Mouse (Mus musculus) fibroblast of lung, adult 2 months (primary cell): ENCODE measurements around the gene Vmn1r210.
"Not testable (repeated sequence)": the region's sequence is repeated elsewhere in the genome, so short reads cannot be mapped to it uniquely, and the experiment has no call there.

ENCODE experiments used
- DNase-seq: peaks from one replicate; pipeline ENCODE4 v3.0.0-alpha.2; 2011; ENCODE audit warnings: low read depth

Vmn1r210 gene

GRCm38 (mm10) chr13:22831248-22831647, at the start of gene Vmn1r210:
TSS of gene Vmn1r210 (minus strand) at chr13:22831348.
- no peak for DNase-seq

- DNase-seq: no peak
Measured at GRCm38 (mm10) chr13:22879257-22879656, 48.1 kb upstream of the Vmn1r210 start.

- no peak for DNase-seq
Measured at GRCm38 (mm10) chr13:22857461-22857860, 26.3 kb upstream of the Vmn1r210 start, which contains the start of gene Vmn1r211. TSS of gene Vmn1r211 (minus strand) at chr13:22857561.

GRCm38 (mm10) chr13:22854760-22855159, 23.6 kb upstream of the Vmn1r210 start:
- DNase-seq: no peak

GRCm38 (mm10) chr13:22846798-22847197, 15.7 kb upstream of the Vmn1r210 start:
- DNase-seq: no peak

- DNase-seq: not testable (repeated sequence)
Measured at GRCm38 (mm10) chr13:22844304-22844703, 13.2 kb upstream of the Vmn1r210 start.

GRCm38 (mm10) chr13:22829395-22829794, 1.8 kb downstream of the Vmn1r210 start:
- not testable (repeated sequence) for DNase-seq

- not testable (repeated sequence) for DNase-seq
Measured at GRCm38 (mm10) chr13:22821601-22822000, 9.5 kb downstream of the Vmn1r210 start.

GRCm38 (mm10) chr13:22809582-22809981, 21.6 kb downstream of the Vmn1r210 start, which contains the start of gene Vmn1r209:
TSS of gene Vmn1r209 (minus strand) at chr13:22809682.
- DNase-seq: not testable (repeated sequence)

- DNase-seq: not testable (repeated sequence)
Measured at GRCm38 (mm10) chr13:22788096-22788495, 43.1 kb downstream of the Vmn1r210 start.

- DNase-seq: not testable (repeated sequence)
Measured at GRCm38 (mm10) chr13:22784159-22784558, 47.0 kb downstream of the Vmn1r210 start.

GRCm38 (mm10) chr13:22777300-22777699, 53.8 kb downstream of the Vmn1r210 start, which contains the start of gene Vmn1r208:
TSS of gene Vmn1r208 (minus strand) at chr13:22777400.
- not testable (repeated sequence) for DNase-seq
